Mouse (Mus musculus) kidney, embryonic 16.5 days (tissue): ENCODE measurements around the gene Ugt1a10. TPM values are rescaled to one million over a fixed set of nuclear protein-coding genes. Genes with fewer than 3 reads are reported as not detected.

Experiments used
- ATAC-seq: fragments of 200-750 bp; cut with Nextera tagmentation; 2 replicates; pipeline ENCODE4 v1.8.0; 2017; ENCODE audit warnings: moderate TSS enrichment; ENCODE audit not compliant: low FRiP score, low TSS enrichment
- H3K27ac ChIP-seq: fragments of 300-500 bp; sonication (generic); 2 replicates; pipeline ENCODE4 v1.5.1; 2014; ENCODE audit warnings: low read length
- H3K27me3 ChIP-seq: fragments of 300-500 bp; sonication (generic); 2 replicates; pipeline ENCODE4 v1.6.1; 2014; ENCODE audit warnings: low read length, control low read depth, mixed read lengths; ENCODE audit not compliant: insufficient read depth
- H3K36me3 ChIP-seq: fragments of 300-500 bp; sonication (generic); 2 replicates; pipeline ENCODE4 v1.6.1; 2014; ENCODE audit warnings: low read length, control low read depth, mixed read lengths; ENCODE audit not compliant: insufficient read depth
- H3K4me1 ChIP-seq: fragments of 300-500 bp; sonication (generic); 2 replicates; pipeline ENCODE4 v1.6.1; 2014; ENCODE audit warnings: low read length, control low read depth, mixed read lengths; ENCODE audit not compliant: insufficient read depth
- H3K4me2 ChIP-seq: fragments of 300-500 bp; sonication (generic); replicated peaks from 2 replicates; pipeline ENCODE4 v1.6.1; 2014; ENCODE audit warnings: low read depth, low read length
- H3K4me3 ChIP-seq: fragments of 300-500 bp; sonication (generic); 2 replicates; pipeline ENCODE4 v1.5.1; 2014; ENCODE audit warnings: mild to moderate bottlenecking, low read length
- H3K9ac ChIP-seq: fragments of 300-500 bp; sonication (generic); replicated peaks from 2 replicates; pipeline ENCODE4 v1.6.1; 2014; ENCODE audit warnings: low read length
- H3K9me3 ChIP-seq: fragments of 300-500 bp; sonication (generic); 2 replicates; pipeline ENCODE4 v1.6.1; 2016; ENCODE audit warnings: low read length, control low read depth
- WGBS: fragments of 180-500 bp; shearing (Covaris S2); extraction: QIAGEN DNeasy Blood & Tissue Kit; methylation state at CpG from one replicate; pipeline ENCODE4 v1.1.7; 2014; 5-methylcytosine and 5-hydroxymethylcytosine counted together
- polyA plus RNA-seq: library from polyadenylated mRNA; unstranded; fragments of >200 nt; fragmentation: Nextera tagmentation; extraction: Ambion mirVana; gene quantifications from 2 replicates; pipeline ENCODE4 v1.2.1, GENCODE M21; 2015

Ugt1a10 gene
- polyA plus RNA-seq, 1 experiment from 2014 or later = 28.9 TPM

DNA sequence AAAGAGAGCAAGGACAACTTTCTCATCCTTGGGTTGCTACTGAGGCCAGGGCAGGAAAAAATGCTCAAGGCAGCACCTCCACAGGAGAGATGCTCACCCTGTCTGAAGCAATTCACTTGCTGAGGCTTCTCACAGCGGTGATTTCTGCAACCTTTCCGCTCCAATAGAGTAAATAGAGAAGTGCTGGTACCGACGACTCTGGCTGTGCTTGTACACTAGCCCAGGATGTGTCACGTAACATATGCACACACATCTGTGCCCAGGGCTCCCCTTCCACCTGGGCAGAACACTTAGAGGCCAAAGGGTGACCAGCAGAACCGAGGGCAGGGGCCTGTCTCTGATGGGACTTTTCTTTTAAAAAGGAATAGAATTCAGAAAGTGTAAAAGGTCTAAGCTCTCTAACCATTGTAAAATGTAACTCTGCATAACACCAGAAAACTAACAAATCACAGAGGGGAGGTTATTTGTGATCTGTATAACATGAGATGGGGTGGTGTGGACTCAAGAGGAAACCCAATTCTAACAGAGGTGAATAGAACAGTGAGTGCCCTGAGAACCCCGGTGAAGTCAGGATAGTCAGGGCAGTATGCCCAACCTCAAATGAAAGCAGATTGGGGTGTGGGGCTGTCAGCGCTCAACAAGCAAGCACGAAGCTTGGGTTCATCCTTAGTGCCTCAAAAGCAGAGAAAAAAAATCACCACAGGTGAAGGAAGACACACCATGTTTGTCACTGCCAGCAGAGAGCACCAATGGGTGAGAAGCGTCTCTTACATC is 205.6 kb downstream of the Ugt1a10 start:
- peaks cover 17% of the 10 kb centered on the region for H3K4me1 ChIP-seq
- no peak overlapping the region for H3K27ac ChIP-seq
- H3K4me3 ChIP-seq = no peak overlapping the region
- 83% methylated on average over 10 of the region's 10 CpGs for WGBS
- no peak for ATAC-seq
- no peak overlapping the region for H3K4me2 ChIP-seq
- no peak overlapping the region for H3K9ac ChIP-seq
- H3K36me3 ChIP-seq = peaks cover 62% of the 10 kb centered on the region
- no peaks in the 10 kb centered on the region for H3K27me3 ChIP-seq
- H3K9me3 ChIP-seq = peaks cover 8% of the 10 kb centered on the region

DNA sequence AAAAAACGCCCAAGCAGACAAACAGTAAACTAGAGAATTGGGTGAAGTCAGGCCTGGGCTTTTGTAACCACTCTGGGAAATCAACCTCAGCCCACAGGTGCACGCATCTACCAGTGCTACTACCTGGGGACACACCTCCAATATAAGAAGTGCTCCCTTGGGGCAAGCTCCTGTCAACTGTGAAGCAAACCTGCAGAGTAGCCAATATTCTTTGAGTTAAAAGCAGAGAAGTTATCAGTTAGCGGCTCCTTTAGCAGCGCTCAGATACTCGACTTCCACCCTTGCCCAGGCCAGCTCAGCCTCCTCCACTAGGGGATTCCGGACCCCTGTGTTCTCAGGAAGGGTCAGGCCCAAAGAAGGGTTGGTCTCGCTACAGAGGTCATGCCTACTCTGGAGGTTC is 206.5 kb downstream of the Ugt1a10 start:
- no peaks in the 10 kb centered on the region for H3K27me3 ChIP-seq
- ATAC-seq = no peak
- H3K27ac ChIP-seq = no peak overlapping the region
- H3K9ac ChIP-seq = no peak overlapping the region
- H3K4me1 ChIP-seq = peaks cover 17% of the 10 kb centered on the region
- H3K4me3 ChIP-seq = no peak overlapping the region
- peaks cover 71% of the 10 kb centered on the region for H3K36me3 ChIP-seq
- no peak overlapping the region for H3K4me2 ChIP-seq
- H3K9me3 ChIP-seq = no peaks in the 10 kb centered on the region
- 87% methylated on average over 7 of the region's 7 CpGs for WGBS

DNA sequence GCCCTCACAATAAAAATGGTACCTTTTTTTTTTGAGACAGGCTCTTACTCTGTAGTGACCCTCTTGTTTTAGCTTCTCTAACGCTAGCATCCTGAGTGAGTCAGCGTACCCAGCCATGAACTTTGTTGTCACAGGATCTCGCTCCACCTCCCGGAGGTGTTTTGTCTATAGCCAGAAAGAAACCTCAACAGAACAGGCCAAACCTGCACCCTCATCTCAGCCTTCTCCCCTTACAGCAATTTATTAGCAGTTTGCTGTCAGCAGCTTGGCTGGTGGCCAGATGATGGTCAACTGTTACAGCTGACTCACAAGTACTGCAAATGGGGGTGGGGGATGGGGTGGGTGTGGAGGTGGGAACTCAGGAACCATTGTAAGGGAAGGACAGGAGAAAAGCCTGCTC is 207.1 kb downstream of the Ugt1a10 start:
- H3K4me1 ChIP-seq = peaks cover 17% of the 10 kb centered on the region
- no peak overlapping the region for H3K4me3 ChIP-seq
- H3K4me2 ChIP-seq = no peak overlapping the region
- H3K9ac ChIP-seq = no peak overlapping the region
- whole genome bisulfite sequencing = 54% methylated on average over 4 of the region's 4 CpGs
- peaks cover 77% of the 10 kb centered on the region for H3K36me3 ChIP-seq
- ATAC-seq = no peak
- H3K27me3 ChIP-seq = no peaks in the 10 kb centered on the region
- H3K27ac ChIP-seq = no peak overlapping the region
- H3K9me3 ChIP-seq = no peaks in the 10 kb centered on the region

DNA sequence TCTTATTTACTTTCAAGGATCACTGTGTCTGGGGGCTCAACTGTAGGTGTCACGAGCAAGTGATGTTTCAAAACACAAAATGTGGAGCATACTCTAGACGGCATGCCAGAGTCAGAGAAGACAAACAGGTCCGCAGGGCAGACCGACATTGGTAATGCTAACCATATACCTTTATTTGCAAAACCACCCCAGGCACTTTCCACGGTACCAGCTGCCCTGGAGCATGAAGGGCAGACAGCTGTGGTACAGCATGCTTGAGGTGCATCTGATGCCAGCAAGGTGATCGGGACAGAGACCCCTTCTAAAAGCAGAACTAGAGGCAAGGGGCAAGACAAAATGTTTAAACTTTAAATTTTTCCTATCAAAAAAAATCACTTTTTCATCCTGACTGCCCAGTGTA is 207.8 kb downstream of the Ugt1a10 start:
- no peaks in the 10 kb centered on the region for H3K27me3 ChIP-seq
- 73% methylated on average over 6 of the region's 6 CpGs for WGBS
- no peak for ATAC-seq
- peaks cover 17% of the 10 kb centered on the region for H3K4me1 ChIP-seq
- no peak overlapping the region for H3K27ac ChIP-seq
- H3K9me3 ChIP-seq = no peaks in the 10 kb centered on the region
- no peak overlapping the region for H3K4me2 ChIP-seq
- peaks cover 84% of the 10 kb centered on the region for H3K36me3 ChIP-seq
- no peak overlapping the region for H3K9ac ChIP-seq
- H3K4me3 ChIP-seq = no peak overlapping the region

DNA sequence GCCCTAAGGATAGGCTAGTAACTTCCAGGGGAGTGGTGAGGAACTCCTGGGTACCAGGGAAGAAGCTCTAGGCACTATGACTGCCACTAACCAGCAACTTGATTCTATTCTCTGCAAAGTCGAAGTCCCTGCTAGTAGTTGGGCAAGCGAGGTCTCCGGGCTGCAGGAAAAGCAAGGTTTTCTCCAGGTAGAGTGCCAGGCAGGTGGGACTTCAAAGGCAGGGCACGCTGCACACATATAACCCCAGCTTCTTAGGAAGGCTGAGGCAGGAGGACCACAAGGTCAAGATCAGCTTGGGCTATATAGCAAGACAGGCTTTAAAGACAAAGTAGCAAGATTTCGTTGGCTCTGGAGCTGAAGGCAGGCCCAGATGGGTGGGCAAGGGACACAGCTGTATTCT is 208.6 kb downstream of the Ugt1a10 start:
- H3K27me3 ChIP-seq = no peaks in the 10 kb centered on the region
- no peak for ATAC-seq
- peaks cover 17% of the 10 kb centered on the region for H3K4me1 ChIP-seq
- H3K4me3 ChIP-seq = no peak overlapping the region
- no peak overlapping the region for H3K27ac ChIP-seq
- H3K36me3 ChIP-seq = peaks cover 92% of the 10 kb centered on the region
- H3K9ac ChIP-seq = no peak overlapping the region
- WGBS = 92% methylated on average over 5 of the region's 5 CpGs
- no peak overlapping the region for H3K4me2 ChIP-seq
- no peaks in the 10 kb centered on the region for H3K9me3 ChIP-seq

DNA sequence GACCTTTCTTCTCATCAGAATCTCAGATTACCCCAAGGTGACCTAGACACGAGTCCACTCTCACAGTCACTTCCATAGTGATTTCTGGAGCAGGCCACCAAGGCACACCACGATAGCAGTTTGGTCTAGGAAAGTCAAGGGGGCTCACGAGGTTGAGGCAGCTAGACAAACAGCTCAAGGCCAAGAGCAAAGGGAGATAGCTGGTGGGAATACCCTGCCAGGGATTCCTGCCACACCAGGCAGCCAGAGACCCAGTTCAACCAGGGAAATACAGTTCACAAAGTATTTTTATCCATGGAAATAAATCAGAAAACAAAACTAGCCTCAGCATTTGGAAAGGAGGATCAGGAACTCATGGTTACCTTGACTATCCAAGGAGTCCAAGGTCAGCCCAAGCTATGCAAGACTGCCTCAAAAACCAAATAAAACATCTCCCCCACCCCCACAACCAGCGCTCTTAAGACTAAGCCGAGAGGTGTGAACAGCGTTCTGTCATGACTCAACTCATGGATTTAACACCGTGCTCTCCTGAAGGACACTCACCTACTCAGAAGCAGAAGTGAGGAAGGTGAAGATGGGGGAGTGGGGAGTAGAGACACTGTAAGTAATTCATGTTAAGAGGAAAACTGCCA is 209.2 kb downstream of the Ugt1a10 start:
- WGBS = 83% methylated on average over 7 of the region's 7 CpGs
- ATAC-seq = no peak
- Histone ChIP-seq H3K4me2 (no peak overlapping the region), H3K9me3 (no peaks in the 10 kb centered on the region), H3K4me3 (no peak overlapping the region), H3K9ac (no peak overlapping the region), H3K27ac (no peak overlapping the region), H3K36me3 (peaks cover 98% of the 10 kb centered on the region), H3K27me3 (no peaks in the 10 kb centered on the region), H3K4me1 (peaks cover 13% of the 10 kb centered on the region)

DNA sequence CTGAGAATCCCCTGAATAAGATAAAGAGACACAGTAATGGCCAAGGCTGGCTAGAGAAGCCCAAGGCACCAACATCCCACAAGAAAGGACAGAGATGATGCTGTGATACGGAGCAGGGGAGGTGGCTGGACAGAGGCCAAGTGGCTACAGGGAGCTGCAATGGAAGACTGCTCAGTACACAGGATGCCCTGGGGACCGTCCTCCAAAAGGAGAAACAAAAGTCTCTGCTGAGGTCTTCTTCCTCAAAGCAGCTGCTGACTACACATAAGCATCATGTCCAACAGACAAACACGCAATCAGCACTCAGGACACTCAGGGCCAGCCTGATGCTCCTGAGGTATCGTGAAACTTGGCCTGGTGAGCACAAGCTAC is 209.7 kb downstream of the Ugt1a10 start:
- WGBS = 79% methylated on average over 4 of the region's 4 CpGs

DNA sequence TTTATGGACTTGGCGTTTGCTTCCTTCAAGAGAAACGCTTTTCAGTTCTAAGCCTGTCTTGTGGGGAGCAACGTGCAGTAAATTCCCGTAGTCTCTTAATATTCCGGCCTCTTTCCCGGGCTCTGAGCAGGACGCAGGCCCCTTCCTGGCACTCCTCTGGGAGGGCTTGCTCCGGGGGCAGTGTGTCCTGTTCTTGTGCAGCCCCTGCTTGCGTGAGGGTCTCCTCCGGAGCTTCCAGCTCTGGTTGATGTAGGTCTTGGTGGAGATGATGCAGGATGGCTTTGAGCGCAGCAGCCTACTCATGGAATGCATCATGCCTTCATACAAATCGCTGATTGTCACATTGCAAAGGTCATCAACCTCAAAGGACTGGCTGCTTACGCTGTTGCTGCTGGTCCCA is 210.9 kb downstream of the Ugt1a10 start:
- Histone ChIP-seq H3K9ac (no peak overlapping the region), H3K36me3 (peaks cover 90% of the 10 kb centered on the region), H3K4me2 (no peak overlapping the region), H3K4me1 (0 out of 2 replicates have a peak, but pooled peaks cover 4% of the 10 kb centered on the region), H3K9me3 (no peaks in the 10 kb centered on the region), H3K27ac (no peak overlapping the region), H3K4me3 (no peak overlapping the region), H3K27me3 (no peaks in the 10 kb centered on the region)
- 86% methylated on average over 13 of the region's 13 CpGs for WGBS
- no peak for ATAC-seq

More for the DNA sequence above, 209.7 kb downstream of the Ugt1a10 start:
- Histone ChIP-seq H3K4me1 (peaks cover 8% of the 10 kb centered on the region; the same call in 1 of the 2 replicates), H3K27me3 (no peaks in the 10 kb centered on the region), H3K27ac (no peak overlapping the region), H3K9me3 (no peaks in the 10 kb centered on the region), H3K4me2 (no peak overlapping the region), H3K4me3 (no peak overlapping the region), H3K9ac (no peak overlapping the region), H3K36me3 (peaks cover 98% of the 10 kb centered on the region)
- no peak for ATAC-seq

DNA sequence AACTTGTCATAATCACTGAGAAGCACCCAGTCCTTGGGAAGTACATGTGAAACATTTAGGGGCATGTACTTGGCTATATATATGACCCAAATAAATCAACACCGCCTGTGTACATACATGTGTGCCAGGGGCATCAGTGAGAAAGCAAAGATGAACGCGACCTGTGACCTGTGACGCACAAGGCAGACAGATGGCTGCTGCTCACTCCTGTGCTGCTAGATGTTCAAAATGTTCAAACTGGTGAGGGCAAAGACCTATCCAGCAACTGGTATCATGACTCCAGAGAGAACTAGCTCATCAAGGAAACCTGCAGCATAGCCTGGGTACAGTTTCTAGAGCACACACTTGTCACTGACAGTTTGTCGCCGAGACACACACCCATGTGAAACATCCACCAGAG is 212.3 kb downstream of the Ugt1a10 start:
- H3K4me2 ChIP-seq = no peak overlapping the region
- no peak overlapping the region for H3K27ac ChIP-seq
- H3K9me3 ChIP-seq = no peaks in the 10 kb centered on the region
- H3K27me3 ChIP-seq = no peaks in the 10 kb centered on the region
- H3K9ac ChIP-seq = no peak overlapping the region
- WGBS = 92% methylated on average over 6 of the region's 6 CpGs
- no peak for ATAC-seq
- no peak overlapping the region for H3K4me3 ChIP-seq
- peaks cover 89% of the 10 kb centered on the region for H3K36me3 ChIP-seq
- 0 out of 2 replicates have a peak, but pooled peaks cover 2% of the 10 kb centered on the region for H3K4me1 ChIP-seq

DNA sequence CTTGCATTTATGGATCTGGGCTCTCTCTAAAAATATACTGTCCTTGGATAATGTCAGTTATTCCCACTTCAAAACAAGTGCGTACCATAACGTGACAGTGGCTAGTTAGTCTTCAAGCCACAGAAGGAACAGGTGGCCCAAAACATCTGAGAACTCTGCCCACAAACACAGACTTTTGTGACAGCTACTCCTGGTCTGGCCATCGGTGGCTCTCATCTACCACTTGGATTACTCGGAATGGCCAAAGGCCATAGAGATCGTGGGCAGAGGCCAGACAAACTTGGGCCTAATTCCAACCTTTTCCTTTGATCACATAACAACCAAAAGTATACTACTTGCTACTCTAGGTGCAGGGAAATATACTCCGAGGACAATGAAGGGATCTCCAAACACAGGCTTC is 212.9 kb downstream of the Ugt1a10 start:
- no peak overlapping the region for H3K4me2 ChIP-seq
- H3K9ac ChIP-seq = no peak overlapping the region
- peaks cover 88% of the 10 kb centered on the region for H3K36me3 ChIP-seq
- H3K4me3 ChIP-seq = no peak overlapping the region
- no peak overlapping the region for H3K27ac ChIP-seq
- ATAC-seq = no peak
- H3K27me3 ChIP-seq = no peaks in the 10 kb centered on the region
- H3K4me1 ChIP-seq = no peaks in the 10 kb centered on the region
- 88% methylated on average over 6 of the region's 6 CpGs for WGBS
- H3K9me3 ChIP-seq = no peaks in the 10 kb centered on the region
